ENCODE assay signal across 8 mouse cellular contexts in genomic region chr19:44418945-44419344, GRCm38 (mm10). TPM values are rescaled to one million over a fixed set of nuclear protein-coding genes. Genes with fewer than 3 reads are reported as not detected.
A peak's percentile ranks its signal among the peaks of the same experiment; 100 is the strongest.
DNase-seq lines count a peak whose midpoint lies in the region; ATAC-seq and TF ChIP-seq lines count a peak whose summit lies in the region.

No protein-coding gene starts in this region.

- no peaks in the 10 kb centered on the region; the same call in 1 of the 2 replicates for H3K27me3 ChIP-seq in midbrain, embryonic 10.5 days (ENCODE audit: low read depth, poor library complexity, severe bottlenecking)
- H3K27me3 ChIP-seq in midbrain, embryonic 15.5 days (replicated peaks), result no peaks in the 10 kb centered on the region
- H3K27me3 ChIP-seq in forebrain, embryonic 15.5 days, result no peaks in the 10 kb centered on the region
- H3K27me3 ChIP-seq in kidney, adult 2 months (replicated peaks; ENCODE audit: control insufficient read depth, insufficient read depth, low read length), result no peaks in the 10 kb centered on the region
- H3K27me3 ChIP-seq in liver, adult 2 months (ENCODE audit: control insufficient read depth, insufficient read depth, low read length), result no peaks in the 10 kb centered on the region

- no peak for TF ChIP-seq POLR2A in kidney, adult 2 months (IDR thresholded peaks at IDR 0.05; ENCODE audit: low read depth, low read length)
- no peak for TF ChIP-seq POLR2A in liver, adult 2 months (IDR thresholded peaks at IDR 0.05; ENCODE audit: extremely low read depth, insufficient read depth, low read length)
- no peak for TF ChIP-seq POLR2A in olfactory bulb, adult 2 months (IDR thresholded peaks at IDR 0.05; ENCODE audit: insufficient read depth, low read depth, low read length)

- 22% methylated on average over 4 of the region's 4 CpGs for WGBS in midbrain, embryonic 10.5 days
- 16% methylated on average over 4 of the region's 4 CpGs for WGBS in midbrain, embryonic 15.5 days
- WGBS in forebrain, embryonic 15.5 days, result 22% methylated on average over 4 of the region's 4 CpGs
- 21% methylated on average over 4 of the region's 4 CpGs for WGBS in kidney, adult 2 months
- WGBS in liver, adult 2 months, result 14% methylated on average over 4 of the region's 4 CpGs
- 22% methylated on average over 4 of the region's 4 CpGs for WGBS in olfactory bulb, adult 2 months

- peak; percentile 72 for DNase-seq in midbrain, embryonic 10.5 days (ENCODE audit: low spot score)
- DNase-seq in cerebellum, adult 18-20 months, result peak; percentile 65 to 83
- peak; percentile 68 for DNase-seq in kidney, adult 2 months
- DNase-seq in liver, adult 2 months (ENCODE audit: extremely low read depth, low read depth, low spot score), result peak; percentile 57
- peak; percentile 53 for DNase-seq in testis, postnatal 14 days (ENCODE audit: low spot score)

- H3K4me3 ChIP-seq in midbrain, embryonic 10.5 days, result no peak overlapping the region
- H3K4me3 ChIP-seq in midbrain, embryonic 15.5 days, result no peak overlapping the region
- H3K4me3 ChIP-seq in forebrain, embryonic 15.5 days, result no peak overlapping the region
- no peak overlapping the region for H3K4me3 ChIP-seq in kidney, adult 2 months (ENCODE audit: insufficient read depth, low read depth, low read length)
- H3K4me3 ChIP-seq in liver, adult 2 months (ENCODE audit: insufficient read depth, low read depth, low read length), result no peak overlapping the region
- no peak overlapping the region for H3K4me3 ChIP-seq in olfactory bulb, adult 2 months (ENCODE audit: insufficient read depth, low read depth, low read length)

- peak; percentile 81 for TF ChIP-seq CTCF in kidney, adult 2 months (conservative IDR thresholded peaks at IDR 0.05; ENCODE audit: insufficient read depth, insufficient read length, low read depth, low read length)
- TF ChIP-seq CTCF in liver, adult 2 months (IDR thresholded peaks at IDR 0.05; ENCODE audit: low read depth, low read length), result peak; percentile 85
- peak; percentile 41 for TF ChIP-seq CTCF in olfactory bulb, adult 2 months (IDR thresholded peaks at IDR 0.05; ENCODE audit: insufficient read depth, low read depth, low read length)

- no peaks in the 10 kb centered on the region for H3K9me3 ChIP-seq in midbrain, embryonic 10.5 days (replicated peaks)
- no peaks in the 10 kb centered on the region for H3K9me3 ChIP-seq in midbrain, embryonic 15.5 days
- no peaks in the 10 kb centered on the region for H3K9me3 ChIP-seq in forebrain, embryonic 15.5 days

- no peak overlapping the region for H3K27ac ChIP-seq in midbrain, embryonic 10.5 days (replicated peaks)
- H3K27ac ChIP-seq in midbrain, embryonic 15.5 days, result no peak overlapping the region
- no peak overlapping the region for H3K27ac ChIP-seq in forebrain, embryonic 15.5 days (replicated peaks)
- H3K27ac ChIP-seq in kidney, adult 2 months (ENCODE audit: insufficient read depth, low read depth, low read length), result no peak overlapping the region
- peak overlapping the region; percentile 8; the same call in 1 of the 2 replicates for H3K27ac ChIP-seq in liver, adult 2 months (replicated peaks; ENCODE audit: insufficient read depth, low read depth, low read length)
- H3K27ac ChIP-seq in olfactory bulb, adult 2 months (ENCODE audit: insufficient read depth, low read depth, low read length), result no peak overlapping the region

- H3K79me2 ChIP-seq in liver, adult 2 months (ENCODE audit: control insufficient read depth, insufficient read depth, low read length), result no peaks in the 10 kb centered on the region

- no peak overlapping the region for H3K4me2 ChIP-seq in midbrain, embryonic 15.5 days
- no peak overlapping the region for H3K4me2 ChIP-seq in forebrain, embryonic 15.5 days (replicated peaks)

- no peak for ATAC-seq in midbrain, embryonic 15.5 days (replicated peaks)
- peak; percentile 46; the same call in 1 of the 2 replicates for ATAC-seq in forebrain, embryonic 15.5 days (replicated peaks)

- no peaks in the 10 kb centered on the region for H3K36me3 ChIP-seq in midbrain, embryonic 10.5 days
- no peaks in the 10 kb centered on the region for H3K36me3 ChIP-seq in midbrain, embryonic 15.5 days (replicated peaks)
- no peaks in the 10 kb centered on the region for H3K36me3 ChIP-seq in forebrain, embryonic 15.5 days
- H3K36me3 ChIP-seq in kidney, adult 2 months (ENCODE audit: control insufficient read depth, insufficient read depth, low read length), result no peaks in the 10 kb centered on the region
- H3K36me3 ChIP-seq in liver, adult 2 months (ENCODE audit: control insufficient read depth, insufficient read depth, low read length), result no peaks in the 10 kb centered on the region

- H3K9ac ChIP-seq in midbrain, embryonic 15.5 days, result no peak overlapping the region
- no peak overlapping the region for H3K9ac ChIP-seq in forebrain, embryonic 15.5 days (replicated peaks)
- 0 out of 2 replicates have a peak overlapping the region, but pooled peaks have one; percentile 34 for H3K9ac ChIP-seq in liver, adult 2 months (ENCODE audit: low read depth, low read length)

- H3K4me1 ChIP-seq in midbrain, embryonic 10.5 days, result no peaks in the 10 kb centered on the region
- no peaks in the 10 kb centered on the region for H3K4me1 ChIP-seq in midbrain, embryonic 15.5 days
- no peaks in the 10 kb centered on the region for H3K4me1 ChIP-seq in forebrain, embryonic 15.5 days
- H3K4me1 ChIP-seq in kidney, adult 2 months (ENCODE audit: control insufficient read depth, insufficient read depth, low read length), result peaks cover 4% of the 10 kb centered on the region; the same call in 1 of the 2 replicates
- H3K4me1 ChIP-seq in liver, adult 2 months (ENCODE audit: control insufficient read depth, insufficient read depth, low read length), result peaks cover 32% of the 10 kb centered on the region
- H3K4me1 ChIP-seq in olfactory bulb, adult 2 months (ENCODE audit: control insufficient read depth, insufficient read depth, low read length), result no peaks in the 10 kb centered on the region

RNA-seq across cellular contexts. Expression of gene Scd1, which starts 11.3 kb away (rescaled TPM):
- polyA plus RNA-seq in midbrain, embryonic 10.5 days (2016; fragmentation: Nextera tagmentation; extraction: Ambion mirVana), result 20.0 and 21.6 TPM in 2 replicates
- polyA plus RNA-seq in midbrain, embryonic 15.5 days (2015; fragmentation: Nextera tagmentation; extraction: Ambion mirVana), result 6.9 and 7.0 TPM in 2 replicates
- polyA plus RNA-seq in forebrain, embryonic 15.5 days (2015; fragmentation: Nextera tagmentation; extraction: Ambion mirVana), result 3.5 and 4.0 TPM in 2 replicates
- 3,910 and 4,173 TPM in 2 replicates for polyA plus RNA-seq in kidney, adult 2 months (2012; rRNA removed)
- 1,338 and 2,774 TPM in 2 replicates for total RNA-seq in liver, adult 2 months (2014; rRNA removed)
- 5,589 and 8,115 TPM in 2 replicates for polyA plus RNA-seq in liver, adult 2 months (2012; rRNA removed)
- polyA plus RNA-seq in olfactory bulb, adult 2 months (2012; ENCODE audit: insufficient read depth, insufficient read length, low replicate concordance, missing spikeins), result 648 TPM in 1 of 2 replicates, not detected in the other
